Mouse (Mus musculus) adrenal gland, postnatal 36 days (tissue): ENCODE results near the gene Chtop. TPM values are rescaled to one million over a fixed set of nuclear protein-coding genes. Genes with fewer than 3 reads are reported as not detected.

Source experiments
- DNase-seq, 2 experiments: peaks; one replicate each; pipeline ENCODE4 v3.0.0; 2021; ENCODE audit warnings: mixed read lengths in 1 of 2
- total RNA-seq, 2 experiments: library from RNA; stranded (reverse); gene quantifications; 2 replicates each; pipeline ENCODE4 v1.2.3; 2021

Gene Chtop
- total RNA-seq, 2 experiments from 2014 or later = 115 to 125 TPM

DNA sequence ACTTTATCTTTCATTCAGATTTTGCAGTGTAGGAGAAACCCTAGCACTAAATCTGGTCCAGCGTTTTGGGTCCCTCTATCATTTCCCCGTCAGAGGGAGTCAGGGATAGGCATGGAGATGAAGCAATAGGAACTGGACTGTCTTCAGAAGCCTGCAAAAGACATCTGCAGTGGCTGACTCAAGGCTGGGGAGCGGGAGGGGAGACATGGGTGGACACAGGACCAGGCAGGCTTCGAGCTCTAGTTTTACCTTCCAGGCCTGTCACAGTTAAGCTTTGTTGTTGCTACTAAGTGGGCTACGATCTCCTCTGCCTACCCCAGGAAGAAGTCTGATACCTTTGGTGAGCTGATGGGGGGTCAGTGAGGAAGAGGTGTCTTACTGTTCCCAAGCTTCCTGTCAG is 3.0 kb upstream of the Chtop start:
- DNase-seq = no peak

DNA sequence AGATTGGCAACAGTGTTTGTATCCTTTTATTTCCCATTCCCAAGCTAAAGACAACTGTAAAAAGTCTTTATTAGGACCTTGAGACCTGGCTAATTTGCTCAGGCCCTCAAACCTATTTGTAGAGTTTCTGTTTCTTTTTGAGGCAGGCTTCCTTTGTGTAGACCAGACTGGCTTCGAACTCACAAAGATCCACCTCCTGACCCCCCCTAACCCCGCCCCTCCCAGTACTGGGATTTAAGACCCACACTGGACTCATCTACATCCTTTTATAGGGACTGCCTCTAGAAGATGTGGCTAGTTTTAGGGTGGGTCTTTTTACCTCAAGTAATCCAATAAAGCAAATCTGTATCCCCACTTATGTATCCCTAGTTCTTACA is 437 bp upstream of the Chtop start:
- DNase-seq = no peak

- no peak for DNase-seq
These were observed 880 bp downstream of the Chtop start for GRCm38 (mm10) chr3:90508287-90508949.

DNA sequence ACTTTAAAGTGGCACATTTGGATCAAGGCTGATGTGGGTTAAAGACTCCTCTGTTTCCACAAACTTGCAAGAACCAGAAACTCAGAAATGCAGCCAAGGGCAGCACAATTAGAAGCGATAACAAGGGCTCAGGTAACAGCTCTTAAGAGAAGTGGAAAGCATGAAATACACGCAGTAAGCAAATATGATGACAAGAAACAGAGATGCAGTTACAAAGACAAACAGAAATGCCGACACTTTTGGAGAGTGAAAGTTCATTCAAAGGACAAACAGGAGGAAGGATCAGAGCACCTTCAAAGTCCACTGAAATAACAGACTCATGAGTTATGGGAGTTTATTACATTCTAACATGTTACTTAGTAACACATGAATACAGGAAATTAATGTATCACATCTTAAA is 2.9 kb downstream of the Chtop start:
- DNase-seq = no peak

GRCm38 (mm10) chr3:90505216-90505615 is 4.1 kb downstream of the Chtop start:
- no peak for DNase-seq

GRCm38 (mm10) chr3:90503444-90503843 is 5.9 kb downstream of the Chtop start:
- DNase-seq = no peak

DNA sequence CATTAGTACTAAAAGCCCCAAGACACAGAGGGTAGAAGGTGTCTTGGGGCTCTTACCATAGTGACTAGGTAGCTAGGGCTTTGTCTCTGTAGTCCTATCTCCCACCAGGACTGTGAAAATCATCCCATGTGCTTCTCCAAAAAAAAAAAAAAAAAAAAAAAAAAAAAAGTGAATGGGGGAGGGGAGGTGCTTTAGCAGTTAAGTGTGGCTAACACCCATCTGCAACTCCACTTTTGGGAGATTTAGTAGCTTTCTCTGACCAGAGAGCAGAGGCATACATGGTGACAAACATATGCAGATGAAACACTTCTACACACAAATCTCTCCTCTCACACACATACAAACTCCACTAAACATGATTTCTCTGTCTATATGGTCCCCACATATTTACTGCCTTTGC is 11.7 kb downstream of the Chtop start:
- no peak for DNase-seq

- DNase-seq = no peak
These were observed 13.3 kb downstream of the Chtop start for GRCm38 (mm10) chr3:90495850-90496525.

GRCm38 (mm10) chr3:90493831-90494540 is 15.3 kb downstream of the Chtop start:
- DNase-seq = no peak

- DNase-seq = peak in 1 of 2 experiments; percentile 49
These were observed 17.9 kb downstream of the Chtop start for GRCm38 (mm10) chr3:90491350-90491749.

- peak; percentile 95 to 96 for DNase-seq
These were observed 18.5 kb downstream of the Chtop start, which contains the start of gene Snapin for GRCm38 (mm10) chr3:90490696-90491256. TSS of gene Snapin (minus strand) at chr3:90491033.

DNA sequence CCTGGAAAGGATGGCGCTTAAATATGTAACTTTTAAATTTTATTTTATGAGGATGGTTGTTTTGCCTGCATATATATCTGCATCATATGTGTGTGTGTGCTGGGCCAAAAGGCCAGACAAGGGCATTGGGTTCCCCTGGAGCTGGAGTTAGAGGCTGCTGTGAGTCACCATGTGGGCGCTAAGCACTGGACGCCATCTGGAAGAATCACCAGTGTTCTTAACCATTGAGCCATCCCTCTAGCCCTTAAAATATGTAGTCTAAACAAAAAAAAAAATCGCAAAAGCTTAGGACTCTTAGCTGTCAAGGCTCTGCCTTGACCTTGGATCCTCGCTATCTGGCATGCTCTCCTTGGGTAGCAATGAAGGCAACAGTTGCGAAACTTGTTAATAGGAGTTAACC is 20.7 kb downstream of the Chtop start:
- peak; percentile 13 to 30 for DNase-seq

DNA sequence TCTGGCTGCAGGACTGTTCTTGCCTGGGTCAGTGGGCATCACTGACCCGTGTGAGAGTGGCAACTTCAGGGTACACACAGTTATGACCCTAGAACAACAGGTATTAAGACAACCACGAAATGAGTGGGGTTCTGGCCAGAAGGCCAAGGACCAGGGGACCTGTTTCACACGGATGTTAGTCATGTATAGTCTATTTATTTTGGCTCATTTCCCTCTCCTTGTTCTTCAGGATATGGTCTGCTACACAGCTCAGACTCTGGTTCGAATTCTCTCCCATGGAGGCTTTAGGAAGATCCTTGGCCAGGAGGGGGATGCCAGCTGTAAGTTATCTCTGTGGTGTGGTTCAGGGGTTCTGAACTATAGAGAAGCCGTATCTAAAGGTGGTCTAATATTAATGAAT is 22.3 kb downstream of the Chtop start:
- no peak for DNase-seq

GRCm38 (mm10) chr3:90475831-90476611 is 33.3 kb downstream of the Chtop start, which contains the start of gene Ilf2:
TSS of gene Ilf2 (plus strand) at chr3:90476126.
- peak; percentile 93 for DNase-seq

DNA sequence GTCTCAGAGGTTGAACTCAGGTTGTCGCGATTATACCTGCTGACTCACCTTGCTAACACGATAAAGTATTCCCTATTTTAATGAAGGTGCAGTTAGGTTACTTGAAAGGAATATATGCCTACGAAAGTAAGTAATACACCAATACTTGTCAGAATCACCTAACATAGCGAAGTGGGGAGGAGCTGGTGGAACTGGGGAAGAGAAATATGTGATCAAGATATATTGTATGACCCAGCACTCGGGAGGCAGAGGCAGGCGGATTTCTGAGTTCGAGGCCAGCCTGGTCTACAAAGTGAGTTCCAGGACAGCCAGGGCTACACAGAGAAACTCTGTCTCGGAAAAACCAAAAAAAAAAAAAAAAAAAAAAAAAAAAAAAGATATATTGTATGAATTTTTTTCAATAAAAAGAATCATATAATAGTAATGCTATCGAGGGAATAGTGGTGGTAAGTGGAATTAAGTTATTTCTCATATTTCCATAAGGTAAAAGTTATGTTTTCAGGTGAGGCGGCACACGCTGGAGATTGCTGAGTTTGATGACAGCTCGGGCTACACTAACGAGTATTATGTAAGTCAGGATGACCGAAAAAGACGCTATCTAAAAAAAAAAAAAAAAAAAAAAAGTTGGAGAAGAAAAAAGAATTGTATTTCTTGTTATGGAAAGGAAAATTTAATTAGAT is 34.0 kb downstream of the Chtop start:
- no peak for DNase-seq

GRCm38 (mm10) chr3:90472213-90472612 is 37.1 kb downstream of the Chtop start:
- peak; percentile 52 to 72 for DNase-seq

GRCm38 (mm10) chr3:90467618-90468300 is 41.5 kb downstream of the Chtop start:
- DNase-seq = no peak

DNA sequence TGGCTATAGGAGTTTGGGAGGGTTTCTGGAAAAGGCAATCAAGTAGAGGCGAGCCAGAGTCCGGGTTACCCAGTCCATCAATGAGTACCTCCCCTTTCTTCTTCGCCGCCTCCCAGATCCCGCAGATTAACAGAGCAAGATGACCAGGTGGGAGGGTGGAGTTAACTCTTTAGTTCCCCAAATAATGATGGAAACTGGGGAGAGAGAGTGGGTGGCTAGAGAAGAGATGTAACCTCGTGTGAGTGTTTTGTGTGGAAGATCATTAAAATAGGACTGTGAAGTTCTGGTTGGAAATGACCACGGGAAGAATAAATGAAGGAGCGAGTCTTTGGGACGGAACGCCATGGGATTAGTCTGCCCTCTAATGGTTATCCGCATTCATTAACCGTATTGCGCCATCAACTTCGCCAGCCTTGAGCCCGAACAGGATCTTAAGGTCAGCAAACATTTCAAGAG is 43.0 kb downstream of the Chtop start:
- DNase-seq = peak; percentile 75 to 78

- peak; percentile 80 to 85 for DNase-seq
These were observed 43.5 kb downstream of the Chtop start, which contains the start of gene Npr1 for GRCm38 (mm10) chr3:90465686-90466310. TSS of gene Npr1 (minus strand) at chr3:90465866.

GRCm38 (mm10) chr3:90465081-90465685 is 44.1 kb downstream of the Chtop start:
- peak; percentile 57 for DNase-seq
